Mouse (Mus musculus): Measurements from ENCODE around the gene Mdga2. TPM values are rescaled to one million over a fixed set of nuclear protein-coding genes. Genes with fewer than 3 reads are reported as not detected.

Gene Mdga2
- polyA plus RNA-seq, 1 experiment: 0.15 TPM

GRCm38 (mm10) chr12:66648605-66649552 lies 573.5 kb downstream of the Mdga2 start:
- Histone ChIP-seq H3K36me3 (ENCODE audit: control insufficient read depth, insufficient read depth, low read length, poor library complexity, severe bottlenecking) (no peaks in the 10 kb centered on the region), H3K9me3 (replicated peaks; ENCODE audit: control insufficient read depth, insufficient read depth, low read length, poor library complexity, severe bottlenecking) (no peaks in the 10 kb centered on the region), H3K9ac (ENCODE audit: low read depth, poor library complexity, severe bottlenecking) (no peak overlapping the region), H3K27me3 (ENCODE audit: control insufficient read depth, insufficient read depth, low read length, poor library complexity, severe bottlenecking) (no peaks in the 10 kb centered on the region), H3K27ac (ENCODE audit: insufficient read depth, low read length) (no peak overlapping the region), H3K4me1 (ENCODE audit: control insufficient read depth, insufficient read depth, low read length) (no peaks in the 10 kb centered on the region), H3K4me3 (ENCODE audit: low read depth, low read length) (no peak overlapping the region)
- TF ChIP-seq EP300 (IDR thresholded peaks at IDR 0.05; ENCODE audit: insufficient read depth, low read depth, low read length): no peak
- TF ChIP-seq POLR2A (IDR thresholded peaks at IDR 0.05; ENCODE audit: insufficient read depth, low read length): no peak
- TF ChIP-seq CTCF (IDR thresholded peaks at IDR 0.05; ENCODE audit: low read depth, low read length): no peak

DNA sequence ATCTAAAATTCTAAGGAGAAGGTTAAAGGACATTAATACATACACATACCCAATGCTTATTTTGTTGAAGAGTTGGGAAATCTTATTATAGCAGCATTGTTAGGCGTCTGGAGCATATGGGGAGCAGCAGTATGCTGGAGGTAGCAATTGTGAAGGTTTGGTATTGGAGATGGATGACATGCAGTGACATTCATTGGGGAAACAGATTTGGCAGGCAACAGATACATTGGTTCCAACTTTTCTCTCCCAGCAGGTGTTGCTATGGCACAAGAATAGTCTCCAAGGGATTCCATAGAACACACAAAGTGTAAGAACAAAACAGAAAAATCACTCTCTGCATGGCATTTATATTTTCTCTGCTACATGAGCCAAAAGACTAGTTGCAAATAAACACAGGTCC lies 581.9 kb downstream of the Mdga2 start:
- Histone ChIP-seq H3K4me1 (ENCODE audit: control insufficient read depth, insufficient read depth, low read length) (no peaks in the 10 kb centered on the region), H3K9me3 (replicated peaks; ENCODE audit: control insufficient read depth, insufficient read depth, low read length, poor library complexity, severe bottlenecking) (no peaks in the 10 kb centered on the region), H3K36me3 (ENCODE audit: control insufficient read depth, insufficient read depth, low read length, poor library complexity, severe bottlenecking) (no peaks in the 10 kb centered on the region), H3K27me3 (ENCODE audit: control insufficient read depth, insufficient read depth, low read length, poor library complexity, severe bottlenecking) (no peaks in the 10 kb centered on the region), H3K27ac (ENCODE audit: insufficient read depth, low read length) (no peak overlapping the region), H3K9ac (ENCODE audit: low read depth, poor library complexity, severe bottlenecking) (no peak overlapping the region), H3K4me3 (ENCODE audit: low read depth, low read length) (no peak overlapping the region)
- no peak for TF ChIP-seq EP300 (IDR thresholded peaks at IDR 0.05; ENCODE audit: insufficient read depth, low read depth, low read length)
- no peak for TF ChIP-seq CTCF (IDR thresholded peaks at IDR 0.05; ENCODE audit: low read depth, low read length)
- TF ChIP-seq POLR2A (IDR thresholded peaks at IDR 0.05; ENCODE audit: insufficient read depth, low read length): no peak

- Histone ChIP-seq H3K27ac (ENCODE audit: insufficient read depth, low read length) (no peak overlapping the region), H3K4me1 (ENCODE audit: control insufficient read depth, insufficient read depth, low read length) (no peaks in the 10 kb centered on the region), H3K27me3 (ENCODE audit: control insufficient read depth, insufficient read depth, low read length, poor library complexity, severe bottlenecking) (no peaks in the 10 kb centered on the region), H3K9me3 (replicated peaks; ENCODE audit: control insufficient read depth, insufficient read depth, low read length, poor library complexity, severe bottlenecking) (no peaks in the 10 kb centered on the region), H3K9ac (ENCODE audit: low read depth, poor library complexity, severe bottlenecking) (no peak overlapping the region), H3K4me3 (ENCODE audit: low read depth, low read length) (no peak overlapping the region), H3K36me3 (ENCODE audit: control insufficient read depth, insufficient read depth, low read length, poor library complexity, severe bottlenecking) (no peaks in the 10 kb centered on the region)
- TF ChIP-seq POLR2A (IDR thresholded peaks at IDR 0.05; ENCODE audit: insufficient read depth, low read length) (no peak), EP300 (IDR thresholded peaks at IDR 0.05; ENCODE audit: insufficient read depth, low read depth, low read length) (no peak), CTCF (IDR thresholded peaks at IDR 0.05; ENCODE audit: low read depth, low read length) (no peak)
Observed at GRCm38 (mm10) chr12:66619944-66620343, 602.4 kb downstream of the Mdga2 start.

GRCm38 (mm10) chr12:66591617-66592230 lies 630.6 kb downstream of the Mdga2 start:
- no peaks in the 10 kb centered on the region for H3K27me3 ChIP-seq (ENCODE audit: control insufficient read depth, insufficient read depth, low read length, poor library complexity, severe bottlenecking)
- no peak overlapping the region for H3K4me3 ChIP-seq (ENCODE audit: low read depth, low read length)
- no peak overlapping the region for H3K9ac ChIP-seq (ENCODE audit: low read depth, poor library complexity, severe bottlenecking)
- no peaks in the 10 kb centered on the region for H3K36me3 ChIP-seq (ENCODE audit: control insufficient read depth, insufficient read depth, low read length, poor library complexity, severe bottlenecking)
- H3K9me3 ChIP-seq (replicated peaks; ENCODE audit: control insufficient read depth, insufficient read depth, low read length, poor library complexity, severe bottlenecking): no peaks in the 10 kb centered on the region
- no peak overlapping the region for H3K27ac ChIP-seq (ENCODE audit: insufficient read depth, low read length)
- peaks cover 1% of the 10 kb centered on the region for H3K4me1 ChIP-seq (ENCODE audit: control insufficient read depth, insufficient read depth, low read length)
- TF ChIP-seq EP300 (IDR thresholded peaks at IDR 0.05; ENCODE audit: insufficient read depth, low read depth, low read length) (no peak), CTCF (IDR thresholded peaks at IDR 0.05; ENCODE audit: low read depth, low read length) (no peak), POLR2A (IDR thresholded peaks at IDR 0.05; ENCODE audit: insufficient read depth, low read length) (no peak)

DNA sequence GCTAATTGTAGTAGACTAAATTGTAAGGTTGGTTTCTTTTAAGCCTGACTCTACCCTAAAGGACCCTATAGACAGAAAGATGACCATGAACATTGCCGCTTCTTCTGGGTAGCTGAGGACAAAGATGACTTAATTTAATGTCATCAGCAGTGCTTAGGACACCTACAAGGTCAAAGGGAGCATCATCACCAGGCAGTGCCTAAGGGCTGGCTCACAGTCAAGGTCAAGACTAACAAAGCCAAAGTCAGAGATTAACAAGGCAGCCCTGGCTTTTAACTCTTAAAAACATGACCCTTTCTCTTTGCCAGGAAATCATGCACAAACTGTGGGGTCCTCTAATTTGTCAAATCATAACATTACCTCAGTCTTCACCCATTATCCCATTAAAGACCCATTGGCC lies 657.0 kb downstream of the Mdga2 start:
- no peaks in the 10 kb centered on the region for H3K27me3 ChIP-seq (ENCODE audit: control insufficient read depth, insufficient read depth, low read length, poor library complexity, severe bottlenecking)
- no peaks in the 10 kb centered on the region for H3K36me3 ChIP-seq (ENCODE audit: control insufficient read depth, insufficient read depth, low read length, poor library complexity, severe bottlenecking)
- no peaks in the 10 kb centered on the region for H3K9me3 ChIP-seq (replicated peaks; ENCODE audit: control insufficient read depth, insufficient read depth, low read length, poor library complexity, severe bottlenecking)
- TF ChIP-seq EP300 (IDR thresholded peaks at IDR 0.05; ENCODE audit: insufficient read depth, low read depth, low read length): no peak
- no peak for TF ChIP-seq POLR2A (IDR thresholded peaks at IDR 0.05; ENCODE audit: insufficient read depth, low read length)
- no peak for TF ChIP-seq CTCF (IDR thresholded peaks at IDR 0.05; ENCODE audit: low read depth, low read length)
- no peaks in the 10 kb centered on the region for H3K4me1 ChIP-seq (ENCODE audit: control insufficient read depth, insufficient read depth, low read length)
- no peak overlapping the region for H3K9ac ChIP-seq (ENCODE audit: low read depth, poor library complexity, severe bottlenecking)
- H3K4me3 ChIP-seq (ENCODE audit: low read depth, low read length): no peak overlapping the region
- no peak overlapping the region for H3K27ac ChIP-seq (ENCODE audit: insufficient read depth, low read length)

- Histone ChIP-seq H3K27me3 (ENCODE audit: control insufficient read depth, insufficient read depth, low read length, poor library complexity, severe bottlenecking) (no peaks in the 10 kb centered on the region), H3K36me3 (ENCODE audit: control insufficient read depth, insufficient read depth, low read length, poor library complexity, severe bottlenecking) (no peaks in the 10 kb centered on the region), H3K27ac (ENCODE audit: insufficient read depth, low read length) (no peak overlapping the region), H3K9me3 (replicated peaks; ENCODE audit: control insufficient read depth, insufficient read depth, low read length, poor library complexity, severe bottlenecking) (no peaks in the 10 kb centered on the region), H3K4me3 (ENCODE audit: low read depth, low read length) (no peak overlapping the region), H3K4me1 (ENCODE audit: control insufficient read depth, insufficient read depth, low read length) (no peaks in the 10 kb centered on the region), H3K9ac (ENCODE audit: low read depth, poor library complexity, severe bottlenecking) (no peak overlapping the region)
- TF ChIP-seq EP300 (IDR thresholded peaks at IDR 0.05; ENCODE audit: insufficient read depth, low read depth, low read length) (no peak), POLR2A (IDR thresholded peaks at IDR 0.05; ENCODE audit: insufficient read depth, low read length) (no peak), CTCF (IDR thresholded peaks at IDR 0.05; ENCODE audit: low read depth, low read length) (no peak)
Observed at GRCm38 (mm10) chr12:66556846-66557245, 665.5 kb downstream of the Mdga2 start.

Measured in ES-Bruce4 (cell line).